Mouse (Mus musculus) MEL (cell line): ENCODE results near the gene Serp2. TPM values are rescaled to one million over a fixed set of nuclear protein-coding genes. Genes with fewer than 3 reads are reported as not detected.

ENCODE experiments used
- DNase-seq: peaks from one replicate; pipeline ENCODE4 v3.0.0; 2011; ENCODE audit warnings: low read depth, low spot score
- H3K27ac ChIP-seq: 2 replicates; pipeline ENCODE4 v1.5.1; 2012; ENCODE audit warnings: low read depth, mild to moderate bottlenecking, control low read depth, low read length, moderate library complexity; ENCODE audit not compliant: control insufficient read depth
- H3K27me3 ChIP-seq, 2 experiments: fragments of 150-350 bp in 1 of 2; sonication (generic) in 1 of 2; 2 replicates each; pipeline ENCODE4 v1.6.1; 2012; ENCODE audit warnings: low read length in 2 of 2, mild to moderate bottlenecking in 2 of 2, improper control_type of control experiment in 1 of 2, moderate library complexity in 1 of 2; ENCODE audit not compliant: insufficient read depth in 2 of 2, control insufficient read depth in 1 of 2
- H3K36me3 ChIP-seq, 2 experiments: 2 replicates each; pipeline ENCODE4 v1.6.1; 2012 to 2014; ENCODE audit warnings: low read length in 2 of 2, improper control_type of control experiment in 1 of 2, inconsistent platforms in 1 of 2, mild to moderate bottlenecking in 1 of 2; ENCODE audit not compliant: insufficient read depth in 2 of 2, control insufficient read depth in 1 of 2
- H3K4me1 ChIP-seq, 2 experiments: fragments of 150-350 bp in 1 of 2; sonication (generic) in 1 of 2; 2 replicates each; pipeline ENCODE4 v1.6.1; 2012; ENCODE audit warnings: low read length in 2 of 2, improper control_type of control experiment in 1 of 2, mild to moderate bottlenecking in 1 of 2; ENCODE audit not compliant: insufficient read depth in 2 of 2, control insufficient read depth in 1 of 2
- H3K4me3 ChIP-seq, 2 experiments: fragments of 150-350 bp in 1 of 2; sonication (generic) in 1 of 2; 2 replicates each; pipeline ENCODE4 v1.5.1; 2012; ENCODE audit warnings: low read depth in 2 of 2, low read length in 2 of 2, mild to moderate bottlenecking in 2 of 2, moderate library complexity in 2 of 2, control low read depth in 1 of 2, improper control_type of control experiment in 1 of 2; ENCODE audit not compliant: control insufficient read depth in 1 of 2, insufficient read depth in 1 of 2
- H3K79me2 ChIP-seq: 2 replicates; pipeline ENCODE4 v1.6.1; 2012; ENCODE audit warnings: mild to moderate bottlenecking, low read length, moderate library complexity; ENCODE audit not compliant: control insufficient read depth, poor library complexity, insufficient read depth
- H3K9ac ChIP-seq: 2 replicates; pipeline ENCODE4 v1.6.1; 2012; ENCODE audit warnings: low read depth, mild to moderate bottlenecking, control low read depth, low read length, moderate library complexity; ENCODE audit not compliant: control insufficient read depth, poor library complexity, severe bottlenecking
- H3K9me3 ChIP-seq: fragments of 150-350 bp; sonication (generic); replicated peaks from 2 replicates; pipeline ENCODE4 v1.6.1; 2012; ENCODE audit warnings: mild to moderate bottlenecking, low read length, improper control_type of control experiment, moderate library complexity; ENCODE audit not compliant: insufficient read depth
- BHLHE40 ChIP-seq: IDR thresholded peaks from 2 replicates; pipeline ENCODE4 v1.6.1; 2012; ENCODE audit warnings: low read depth, mild to moderate bottlenecking, inconsistent platforms, low read length, improper control_type of control experiment, borderline replicate concordance
- E2F4 ChIP-seq: IDR thresholded peaks from 2 replicates; pipeline ENCODE4 v1.6.1; 2011; ENCODE audit warnings: low read depth, low read length, improper control_type of control experiment, borderline replicate concordance
- ELF1 ChIP-seq: IDR thresholded peaks from 2 replicates; pipeline ENCODE4 v1.6.1; 2014; ENCODE audit warnings: low read depth, mild to moderate bottlenecking, inconsistent platforms, low read length, improper control_type of control experiment, moderate library complexity
- ETS1 ChIP-seq: IDR thresholded peaks from 2 replicates; pipeline ENCODE4 v1.6.1; 2012; ENCODE audit warnings: low read depth, mild to moderate bottlenecking, inconsistent platforms, low read length, improper control_type of control experiment, moderate library complexity
- GATA1 ChIP-seq: IDR thresholded peaks from 2 replicates; pipeline ENCODE4 v1.6.1; 2011; ENCODE audit warnings: low read depth, low read length, improper control_type of control experiment
- HCFC1 ChIP-seq: IDR thresholded peaks from 2 replicates; pipeline ENCODE4 v1.6.1; 2012; ENCODE audit warnings: low read depth, mild to moderate bottlenecking, inconsistent platforms, low read length, improper control_type of control experiment, moderate library complexity
- KAT2A ChIP-seq: conservative IDR thresholded peaks from 2 replicates; pipeline ENCODE4 v1.6.1; 2012; ENCODE audit warnings: low read depth, low read length, improper control_type of control experiment, inconsistent platforms
- MAZ ChIP-seq: IDR thresholded peaks from 2 replicates; pipeline ENCODE4 v1.6.1; 2012; ENCODE audit warnings: low read depth, mild to moderate bottlenecking, inconsistent platforms, low read length, improper control_type of control experiment
- MEF2A ChIP-seq: IDR thresholded peaks from 2 replicates; pipeline ENCODE4 v1.6.1; 2014; ENCODE audit warnings: low read depth, mild to moderate bottlenecking, inconsistent platforms, low read length, improper control_type of control experiment; ENCODE audit not compliant: poor library complexity, insufficient replicate concordance, severe bottlenecking; ENCODE audit errors: extremely low read depth
- MXI1 ChIP-seq: IDR thresholded peaks from 2 replicates; pipeline ENCODE4 v1.6.1; 2011; ENCODE audit warnings: mild to moderate bottlenecking, low read depth, low read length, improper control_type of control experiment
- MYC ChIP-seq: IDR thresholded peaks from 2 replicates; pipeline ENCODE4 v1.6.1; 2011; ENCODE audit warnings: low read depth, mild to moderate bottlenecking, low read length, improper control_type of control experiment, moderate library complexity
- NELFE ChIP-seq: IDR thresholded peaks from 2 replicates; pipeline ENCODE4 v1.6.1; 2011; ENCODE audit warnings: low read depth, low read length, improper control_type of control experiment
- NRF1 ChIP-seq: IDR thresholded peaks from 2 replicates; pipeline ENCODE4 v1.6.1; 2014; ENCODE audit warnings: low read depth, mild to moderate bottlenecking, inconsistent platforms, low read length, improper control_type of control experiment, moderate library complexity; ENCODE audit not compliant: poor library complexity, insufficient read depth, severe bottlenecking
- POLR2A ChIP-seq, 2 experiments: IDR thresholded peaks; 2 replicates each; pipeline ENCODE4 v1.6.1; 2011 to 2012; ENCODE audit warnings: low read length in 2 of 2, mild to moderate bottlenecking in 2 of 2, control low read depth in 1 of 2, improper control_type of control experiment in 1 of 2, low read depth in 1 of 2, moderate library complexity in 1 of 2; ENCODE audit not compliant: control insufficient read depth in 1 of 2, insufficient read depth in 1 of 2, poor library complexity in 1 of 2
- POLR2AphosphoS2 ChIP-seq: IDR thresholded peaks from 2 replicates; pipeline ENCODE4 v1.6.1; 2011; ENCODE audit warnings: low read length, improper control_type of control experiment
- SIN3A ChIP-seq: IDR thresholded peaks from 2 replicates; pipeline ENCODE4 v1.6.1; 2012; ENCODE audit warnings: low read length, improper control_type of control experiment, inconsistent platforms
- SMC3 ChIP-seq: IDR thresholded peaks from 2 replicates; pipeline ENCODE4 v1.6.1; 2011; ENCODE audit warnings: low read depth, low read length, improper control_type of control experiment
- USF2 ChIP-seq, 2 experiments: IDR thresholded peaks; 2 replicates each; pipeline ENCODE4 v1.6.1; 2011 to 2012; ENCODE audit warnings: improper control_type of control experiment in 2 of 2, low read length in 2 of 2, borderline replicate concordance in 1 of 2, inconsistent platforms in 1 of 2, low read depth in 1 of 2, mild to moderate bottlenecking in 1 of 2; ENCODE audit not compliant: insufficient read depth in 1 of 2
- ZNF384 ChIP-seq: IDR thresholded peaks from 2 replicates; pipeline ENCODE4 v1.6.1; 2012; ENCODE audit warnings: low read depth, mild to moderate bottlenecking, inconsistent platforms, low read length, improper control_type of control experiment
- polyA plus RNA-seq, 2 experiments: library from polyadenylated mRNA; stranded (reverse) in 1 of 2; unstranded in 1 of 2; fragments of >175 nt in 1 of 2; fragments of >200 nt in 1 of 2; gene quantifications; 2 replicates each; pipeline versions ENCODE4 v1.2.1 to v1.2.4; 2012; ENCODE audit warnings: low replicate concordance in 2 of 2, low read depth in 1 of 2; ENCODE audit not compliant: insufficient read length in 2 of 2, insufficient read depth in 1 of 2, missing spikeins in 1 of 2
- total RNA-seq: library from RNA; depleted of rRNA; stranded (reverse); fragments of 300-350 nt; gene quantifications from 2 replicates; pipeline ENCODE4 v1.2.3, GENCODE M21; 2012

Gene Serp2
- total and polyA plus RNA-seq, 3 experiments, result 0.42 to 0.56 TPM; not detected in 1

- H3K27ac ChIP-seq, result no peak overlapping the region
- H3K79me2 ChIP-seq, result no peaks in the 10 kb centered on the region
- no peak overlapping the region for H3K9ac ChIP-seq
- H3K9me3 ChIP-seq, result no peaks in the 10 kb centered on the region
- H3K4me3 ChIP-seq, result no peak overlapping the region
- H3K36me3 ChIP-seq, result no peaks in the 10 kb centered on the region
- no peaks in the 10 kb centered on the region for H3K4me1 ChIP-seq
- H3K27me3 ChIP-seq, result no peaks in the 10 kb centered on the region
- TF ChIP-seq ZNF384, result no peak
- TF ChIP-seq E2F4, result no peak
- no peak for TF ChIP-seq BHLHE40
- TF ChIP-seq SMC3, result no peak
- no peak for TF ChIP-seq USF2 (IDR thresholded peaks at IDR 0.05; ENCODE audit: borderline replicate concordance in 1 of 2, insufficient read depth in 1 of 2, low read depth in 1 of 2, low read length in 2 of 2)
- no peak for TF ChIP-seq NELFE
- TF ChIP-seq POLR2AphosphoS2, result no peak
- no peak for TF ChIP-seq ELF1
- no peak for TF ChIP-seq MYC
- no peak for TF ChIP-seq HCFC1
- no peak for TF ChIP-seq MXI1
- TF ChIP-seq NRF1, result no peak
- TF ChIP-seq MEF2A, result no peak
- TF ChIP-seq POLR2A (IDR thresholded peaks at IDR 0.05; ENCODE audit: control insufficient read depth in 1 of 2, insufficient read depth in 1 of 2, low read depth in 1 of 2, low read length in 2 of 2, poor library complexity in 1 of 2), result no peak
- TF ChIP-seq ETS1, result no peak
- no peak for DNase-seq
Measured at GRCm38 (mm10) chr14:76544136-76544535, 12.6 kb downstream of the Serp2 start.

GRCm38 (mm10) chr14:76541341-76541740 lies 15.3 kb downstream of the Serp2 start:
- Histone ChIP-seq H3K27me3 (no peaks in the 10 kb centered on the region), H3K9ac (no peak overlapping the region), H3K4me3 (no peak overlapping the region), H3K4me1 (no peaks in the 10 kb centered on the region), H3K27ac (no peak overlapping the region), H3K9me3 (no peaks in the 10 kb centered on the region), H3K79me2 (no peaks in the 10 kb centered on the region), H3K36me3 (no peaks in the 10 kb centered on the region)
- TF ChIP-seq MAZ (no peak), SIN3A (no peak), GATA1 (no peak), KAT2A (no peak)
- no peak for DNase-seq
